Mouse (Mus musculus) forebrain, embryonic 13.5 days (tissue): ENCODE results near the gene Mthfsd. TPM values are rescaled to one million over a fixed set of nuclear protein-coding genes. Genes with fewer than 3 reads are reported as not detected.

ENCODE experiments used
- ATAC-seq: fragments of 200-750 bp; cut with Nextera tagmentation; 2 replicates; pipeline ENCODE4 v1.8.0; 2017
- H3K27ac ChIP-seq: fragments of 300-500 bp; sonication (generic); 2 replicates; pipeline ENCODE4 v1.5.1; 2015; ENCODE audit warnings: inconsistent platforms, mild to moderate bottlenecking, moderate library complexity
- H3K27me3 ChIP-seq: fragments of 300-500 bp; sonication (generic); 2 replicates; pipeline ENCODE4 v1.6.1; 2015; ENCODE audit warnings: mild to moderate bottlenecking, inconsistent platforms
- H3K36me3 ChIP-seq: fragments of 300-500 bp; sonication (generic); 2 replicates; pipeline ENCODE4 v1.6.1; 2015; ENCODE audit warnings: mild to moderate bottlenecking, inconsistent platforms; ENCODE audit not compliant: poor library complexity, severe bottlenecking
- H3K4me1 ChIP-seq: fragments of 300-500 bp; sonication (generic); 2 replicates; pipeline ENCODE4 v1.6.1; 2015; ENCODE audit warnings: inconsistent platforms
- H3K4me2 ChIP-seq: fragments of 300-500 bp; sonication (generic); 2 replicates; pipeline ENCODE4 v1.6.1; 2015; ENCODE audit warnings: inconsistent platforms, mild to moderate bottlenecking, moderate library complexity
- H3K4me3 ChIP-seq: fragments of 300-500 bp; sonication (generic); 2 replicates; pipeline ENCODE4 v1.5.1; 2015; ENCODE audit warnings: mild to moderate bottlenecking, inconsistent platforms
- H3K9ac ChIP-seq: fragments of 300-500 bp; sonication (generic); 2 replicates; pipeline ENCODE4 v1.6.1; 2015; ENCODE audit warnings: mild to moderate bottlenecking, inconsistent platforms
- H3K9me3 ChIP-seq: fragments of 300-500 bp; sonication (generic); replicated peaks from 2 replicates; pipeline ENCODE4 v1.6.1; 2016; ENCODE audit warnings: inconsistent platforms
- WGBS: fragments of 180-500 bp; shearing (Covaris S2); methylation state at CpG from one replicate; pipeline ENCODE4 v1.1.7; 2015; 5-methylcytosine and 5-hydroxymethylcytosine counted together
- polyA plus RNA-seq: library from polyadenylated mRNA; unstranded; fragments of >200 nt; fragmentation: Nextera tagmentation; extraction: Ambion mirVana; gene quantifications from 2 replicates; pipeline ENCODE4 v1.2.1, GENCODE M21; 2015

The Mthfsd gene
- polyA plus RNA-seq, 1 experiment from 2014 or later = 48.1 TPM

- Histone ChIP-seq H3K27ac (no peak overlapping the region), H3K4me3 (no peak overlapping the region), H3K36me3 (no peaks in the 10 kb centered on the region), H3K27me3 (peaks cover 100% of the 10 kb centered on the region), H3K9ac (no peak overlapping the region), H3K4me1 (peaks cover 4% of the 10 kb centered on the region; the same call in 1 of the 2 replicates), H3K9me3 (no peaks in the 10 kb centered on the region), H3K4me2 (no peak overlapping the region)
- no peak for ATAC-seq
- WGBS = under 1% methylated on average over 10 of the region's 10 CpGs
Observed at GRCm38 (mm10) chr8:121074848-121075145, 33.4 kb downstream of the Mthfsd start.

GRCm38 (mm10) chr8:121074108-121074847 lies 33.9 kb downstream of the Mthfsd start:
- Histone ChIP-seq H3K27me3 (peaks cover 100% of the 10 kb centered on the region), H3K36me3 (no peaks in the 10 kb centered on the region), H3K9me3 (no peaks in the 10 kb centered on the region), H3K9ac (no peak overlapping the region), H3K4me2 (no peak overlapping the region), H3K4me3 (no peak overlapping the region), H3K4me1 (peaks cover 4% of the 10 kb centered on the region; the same call in 1 of the 2 replicates), H3K27ac (no peak overlapping the region)
- WGBS = under 1% methylated on average over 15 of the region's 15 CpGs
- ATAC-seq = no peak

GRCm38 (mm10) chr8:121073174-121074107 lies 34.8 kb downstream of the Mthfsd start:
- peaks cover 100% of the 10 kb centered on the region for H3K27me3 ChIP-seq
- no peak overlapping the region for H3K9ac ChIP-seq
- peaks cover 4% of the 10 kb centered on the region; the same call in 1 of the 2 replicates for H3K4me1 ChIP-seq
- 1% methylated on average over 45 of the region's 48 CpGs for WGBS
- 0 out of 2 replicates have a peak overlapping the region, but pooled peaks have one; percentile 12 for H3K4me2 ChIP-seq
- no peak overlapping the region for H3K4me3 ChIP-seq
- H3K9me3 ChIP-seq = no peaks in the 10 kb centered on the region
- no peak for ATAC-seq
- H3K27ac ChIP-seq = no peak overlapping the region
- no peaks in the 10 kb centered on the region for H3K36me3 ChIP-seq

- Histone ChIP-seq H3K9ac (no peak overlapping the region), H3K4me1 (peaks cover 4% of the 10 kb centered on the region; the same call in 1 of the 2 replicates), H3K27ac (no peak overlapping the region), H3K27me3 (peaks cover 97% of the 10 kb centered on the region), H3K4me3 (no peak overlapping the region), H3K36me3 (no peaks in the 10 kb centered on the region), H3K9me3 (no peaks in the 10 kb centered on the region), H3K4me2 (no peak overlapping the region)
- 9% methylated on average over 11 of the region's 11 CpGs for WGBS
- ATAC-seq = no peak
Observed at GRCm38 (mm10) chr8:121072406-121073130, 35.6 kb downstream of the Mthfsd start.

GRCm38 (mm10) chr8:121071454-121071853 lies 36.7 kb downstream of the Mthfsd start:
- Histone ChIP-seq H3K4me3 (no peak overlapping the region), H3K4me1 (peaks cover 4% of the 10 kb centered on the region; the same call in 1 of the 2 replicates), H3K9me3 (no peaks in the 10 kb centered on the region), H3K9ac (no peak overlapping the region), H3K27ac (no peak overlapping the region), H3K4me2 (no peak overlapping the region), H3K36me3 (no peaks in the 10 kb centered on the region), H3K27me3 (peaks cover 88% of the 10 kb centered on the region)
- WGBS = 1% methylated on average over 12 of the region's 12 CpGs
- ATAC-seq = no peak

- no peak overlapping the region for H3K4me3 ChIP-seq
- peaks cover 21% of the 10 kb centered on the region for H3K27me3 ChIP-seq
- H3K4me2 ChIP-seq = 0 out of 2 replicates have a peak overlapping the region, but pooled peaks have one; percentile 1
- H3K9ac ChIP-seq = no peak overlapping the region
- no peaks in the 10 kb centered on the region for H3K9me3 ChIP-seq
- H3K36me3 ChIP-seq = no peaks in the 10 kb centered on the region
- H3K27ac ChIP-seq = no peak overlapping the region
- 21% methylated on average over 13 of the region's 13 CpGs for WGBS
- no peak for ATAC-seq
- H3K4me1 ChIP-seq = peaks cover 5% of the 10 kb centered on the region; the same call in 1 of the 2 replicates
Observed at GRCm38 (mm10) chr8:121063649-121064048, 44.5 kb downstream of the Mthfsd start.

- H3K4me1 ChIP-seq = peaks cover 5% of the 10 kb centered on the region; the same call in 1 of the 2 replicates
- H3K9ac ChIP-seq = no peak overlapping the region
- H3K36me3 ChIP-seq = no peaks in the 10 kb centered on the region
- H3K27ac ChIP-seq = peak overlapping the region; percentile 54; the same call in 1 of the 2 replicates
- no peak overlapping the region for H3K4me2 ChIP-seq
- H3K9me3 ChIP-seq = no peaks in the 10 kb centered on the region
- 85% methylated on average over 6 of the region's 6 CpGs for WGBS
- no peak overlapping the region for H3K4me3 ChIP-seq
- H3K27me3 ChIP-seq = peaks cover 13% of the 10 kb centered on the region
- no peak; the same call in 1 of the 2 replicates for ATAC-seq
Observed at GRCm38 (mm10) chr8:121062521-121062920, 45.7 kb downstream of the Mthfsd start.

GRCm38 (mm10) chr8:121059098-121059497 lies 49.1 kb downstream of the Mthfsd start:
- no peak overlapping the region for H3K27ac ChIP-seq
- WGBS = 70% methylated on average over 7 of the region's 7 CpGs

GRCm38 (mm10) chr8:121058081-121058480 lies 50.1 kb downstream of the Mthfsd start:
- ATAC-seq = no peak
- no peaks in the 10 kb centered on the region for H3K36me3 ChIP-seq
- H3K27me3 ChIP-seq = peaks cover 9% of the 10 kb centered on the region; the same call in 1 of the 2 replicates
- no peak overlapping the region for H3K27ac ChIP-seq
- WGBS = 79% methylated on average over 9 of the region's 9 CpGs
- no peaks in the 10 kb centered on the region for H3K4me1 ChIP-seq
- no peak overlapping the region for H3K9ac ChIP-seq
- no peak overlapping the region for H3K4me2 ChIP-seq
- H3K4me3 ChIP-seq = no peak overlapping the region
- H3K9me3 ChIP-seq = no peaks in the 10 kb centered on the region

More at GRCm38 (mm10) chr8:121059098-121059497, 49.1 kb downstream of the Mthfsd start:
- peak; percentile 77 for ATAC-seq
- Histone ChIP-seq H3K36me3 (no peaks in the 10 kb centered on the region), H3K27me3 (peaks cover 9% of the 10 kb centered on the region), H3K4me1 (peaks cover 5% of the 10 kb centered on the region; the same call in 1 of the 2 replicates), H3K4me2 (no peak overlapping the region), H3K4me3 (no peak overlapping the region), H3K9ac (no peak overlapping the region), H3K9me3 (no peaks in the 10 kb centered on the region)

GRCm38 (mm10) chr8:121047441-121047840 lies 60.8 kb downstream of the Mthfsd start:
- Histone ChIP-seq H3K4me3 (no peak overlapping the region), H3K4me2 (no peak overlapping the region), H3K4me1 (no peaks in the 10 kb centered on the region), H3K9me3 (0 out of 2 replicates have a peak, but pooled peaks cover 3% of the 10 kb centered on the region), H3K36me3 (no peaks in the 10 kb centered on the region), H3K9ac (no peak overlapping the region), H3K27ac (no peak overlapping the region), H3K27me3 (no peaks in the 10 kb centered on the region)
- WGBS = 68% methylated on average over 9 of the region's 9 CpGs
- ATAC-seq = no peak

- no peaks in the 10 kb centered on the region for H3K4me1 ChIP-seq
- no peak overlapping the region for H3K27ac ChIP-seq
- H3K4me3 ChIP-seq = no peak overlapping the region
- no peak for ATAC-seq
- H3K4me2 ChIP-seq = no peak overlapping the region
- H3K9ac ChIP-seq = no peak overlapping the region
- 0 out of 2 replicates have a peak, but pooled peaks cover 3% of the 10 kb centered on the region for H3K9me3 ChIP-seq
- 67% methylated on average over 19 of the region's 19 CpGs for WGBS
- no peaks in the 10 kb centered on the region for H3K36me3 ChIP-seq
- H3K27me3 ChIP-seq = peaks cover 4% of the 10 kb centered on the region; the same call in 1 of the 2 replicates
Observed at GRCm38 (mm10) chr8:121043719-121044440, 64.3 kb downstream of the Mthfsd start.
